Mouse (Mus musculus): ENCODE measurements around the gene Rnf130.
"Not testable (repeated sequence)": the region's sequence is repeated elsewhere in the genome, so short reads cannot be mapped to it uniquely, and the experiment has no call there.

Rnf130 gene

DNA sequence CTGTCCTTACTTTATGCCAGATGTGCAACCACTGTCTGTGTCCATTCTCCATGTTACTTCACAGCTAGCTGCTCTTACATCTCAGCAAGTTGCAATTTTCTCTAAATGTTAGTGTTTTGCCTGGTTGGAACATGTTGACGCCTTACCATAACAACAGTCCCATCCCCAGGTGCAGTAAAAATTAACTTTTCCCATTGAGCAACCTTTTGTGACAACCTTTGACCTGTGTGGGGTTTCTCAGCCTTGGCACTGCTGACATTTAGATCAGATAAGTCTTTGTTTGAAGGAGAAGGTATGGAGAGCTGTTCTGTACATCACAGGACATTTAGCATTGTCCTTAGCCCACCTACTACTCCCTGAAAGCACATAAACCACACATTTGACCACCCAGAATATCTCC lies 64.7 kb downstream of the Rnf130 start:
- no peak for DNase-seq (ENCODE audit: low read depth, low spot score)
- Histone ChIP-seq H3K27me3 (ENCODE audit: control insufficient read depth, insufficient read depth, low read length, poor library complexity, severe bottlenecking) (no peaks in the 10 kb centered on the region), H3K36me3 (ENCODE audit: control insufficient read depth, insufficient read depth, low read length, poor library complexity, severe bottlenecking) (peaks cover 31% of the 10 kb centered on the region; the same call in 1 of the 2 replicates)

GRCm38 (mm10) chr11:50090982-50091675 lies 66.0 kb downstream of the Rnf130 start:
- no peak for DNase-seq (ENCODE audit: low read depth, low spot score)
- peaks cover 32% of the 10 kb centered on the region; the same call in 1 of the 2 replicates for H3K36me3 ChIP-seq (ENCODE audit: control insufficient read depth, insufficient read depth, low read length, poor library complexity, severe bottlenecking)

DNA sequence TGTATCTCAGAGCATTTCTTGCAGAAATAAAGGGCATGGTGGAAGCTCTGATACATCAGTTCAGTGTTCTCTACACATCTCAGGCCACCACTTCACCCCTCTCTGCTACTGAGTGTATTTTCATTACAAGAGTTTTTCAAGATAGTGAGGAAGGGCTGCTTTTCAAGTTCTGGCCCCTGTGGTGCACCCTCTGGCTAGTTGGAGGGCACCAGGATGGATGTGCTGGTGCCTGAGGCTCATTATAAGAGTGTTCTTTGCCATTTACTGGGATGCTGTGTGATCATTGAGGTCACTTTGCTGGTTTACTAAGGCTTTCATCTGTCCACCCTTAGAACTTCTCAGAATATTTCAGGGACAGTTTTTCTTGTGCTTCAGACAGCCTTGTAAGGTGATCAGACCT lies 66.5 kb downstream of the Rnf130 start:
- DNase-seq (ENCODE audit: low read depth, low spot score): no peak
- H3K36me3 ChIP-seq (ENCODE audit: control insufficient read depth, insufficient read depth, low read length, poor library complexity, severe bottlenecking): peaks cover 29% of the 10 kb centered on the region; the same call in 1 of the 2 replicates
- H3K27me3 ChIP-seq (ENCODE audit: control insufficient read depth, insufficient read depth, low read length, poor library complexity, severe bottlenecking): no peaks in the 10 kb centered on the region

More at GRCm38 (mm10) chr11:50090982-50091675, 66.0 kb downstream of the Rnf130 start:
- H3K27me3 ChIP-seq (ENCODE audit: control insufficient read depth, insufficient read depth, low read length, poor library complexity, severe bottlenecking): no peaks in the 10 kb centered on the region

GRCm38 (mm10) chr11:50095661-50096060 lies 70.5 kb downstream of the Rnf130 start:
- peaks cover 13% of the 10 kb centered on the region for H3K36me3 ChIP-seq (ENCODE audit: control insufficient read depth, insufficient read depth, low read length, poor library complexity, severe bottlenecking)
- no peaks in the 10 kb centered on the region for H3K27me3 ChIP-seq (ENCODE audit: control insufficient read depth, insufficient read depth, low read length, poor library complexity, severe bottlenecking)
- no peak for DNase-seq (ENCODE audit: low read depth, low spot score)

GRCm38 (mm10) chr11:50097091-50097490 lies 71.9 kb downstream of the Rnf130 start:
- no peaks in the 10 kb centered on the region for H3K27me3 ChIP-seq (ENCODE audit: control insufficient read depth, insufficient read depth, low read length, poor library complexity, severe bottlenecking)
- DNase-seq (ENCODE audit: low read depth, low spot score): no peak
- H3K36me3 ChIP-seq (ENCODE audit: control insufficient read depth, insufficient read depth, low read length, poor library complexity, severe bottlenecking): peaks cover 10% of the 10 kb centered on the region

- DNase-seq (ENCODE audit: low read depth, low spot score): no peak
- Histone ChIP-seq H3K36me3 (ENCODE audit: control insufficient read depth, insufficient read depth, low read length, poor library complexity, severe bottlenecking) (peaks cover 9% of the 10 kb centered on the region), H3K27me3 (ENCODE audit: control insufficient read depth, insufficient read depth, low read length, poor library complexity, severe bottlenecking) (no peaks in the 10 kb centered on the region)
These were observed 73.9 kb downstream of the Rnf130 start for GRCm38 (mm10) chr11:50098961-50099481.

- Histone ChIP-seq H3K27me3 (ENCODE audit: control insufficient read depth, insufficient read depth, low read length, poor library complexity, severe bottlenecking) (no peaks in the 10 kb centered on the region), H3K36me3 (ENCODE audit: control insufficient read depth, insufficient read depth, low read length, poor library complexity, severe bottlenecking) (peaks cover 8% of the 10 kb centered on the region)
- DNase-seq (ENCODE audit: low read depth, low spot score): no peak
These were observed 74.5 kb downstream of the Rnf130 start for GRCm38 (mm10) chr11:50099692-50100091.

DNA sequence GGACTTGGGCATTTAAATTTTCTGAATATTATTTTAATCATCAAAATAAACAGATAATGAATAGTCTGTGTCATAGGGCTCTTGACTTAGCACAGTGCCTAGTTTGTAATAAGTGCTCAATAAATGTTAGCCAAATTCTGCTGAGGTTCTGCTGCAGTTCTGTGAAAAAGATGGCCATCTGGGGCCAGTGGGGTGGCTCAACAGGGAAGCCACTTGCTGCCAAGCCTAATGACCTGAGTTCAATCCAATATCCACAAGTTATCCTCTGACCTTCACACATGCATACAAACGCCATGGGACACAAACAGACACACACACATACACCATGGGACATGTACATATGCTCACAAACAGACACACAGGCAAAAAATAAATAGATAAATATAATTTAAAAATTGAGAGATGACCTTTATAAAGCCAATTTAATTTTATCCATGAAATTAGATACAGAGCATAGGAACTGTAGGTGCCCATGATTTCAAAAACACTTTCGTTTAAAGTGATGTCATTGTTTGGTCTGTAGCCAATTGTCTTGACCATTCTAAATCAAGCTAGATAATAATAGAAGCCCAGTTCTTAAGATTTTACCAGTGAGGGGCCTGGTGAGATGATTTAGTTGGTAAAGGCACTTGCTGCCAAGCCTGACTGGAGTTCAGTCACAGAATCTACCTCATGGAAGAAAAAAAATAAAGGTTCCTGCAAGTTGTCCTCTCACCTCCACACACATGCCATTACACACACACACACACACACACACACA lies 75.6 kb downstream of the Rnf130 start:
- DNase-seq (ENCODE audit: low read depth, low spot score): no peak
- H3K27me3 ChIP-seq (ENCODE audit: control insufficient read depth, insufficient read depth, low read length, poor library complexity, severe bottlenecking): no peaks in the 10 kb centered on the region
- peaks cover 5% of the 10 kb centered on the region for H3K36me3 ChIP-seq (ENCODE audit: control insufficient read depth, insufficient read depth, low read length, poor library complexity, severe bottlenecking)

DNA sequence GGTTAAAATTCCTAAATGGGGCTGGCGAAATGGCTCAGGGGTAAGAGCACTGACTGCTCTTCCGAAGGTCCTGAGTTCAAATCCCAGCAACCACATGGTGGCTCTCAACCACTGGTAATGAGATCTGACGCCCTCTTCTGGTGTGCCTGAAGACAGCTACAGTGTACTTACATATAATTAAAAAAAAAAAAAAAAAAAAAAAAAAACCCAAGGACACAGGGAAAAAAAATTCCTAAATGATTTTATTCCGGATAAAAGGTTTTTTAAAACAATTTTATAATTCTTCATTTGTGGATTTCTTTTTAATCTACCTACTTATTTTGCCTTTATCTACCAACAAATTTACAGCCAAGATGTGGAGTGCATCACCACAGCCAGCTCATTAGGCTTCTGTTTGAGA lies 76.8 kb downstream of the Rnf130 start:
- not testable (repeated sequence) for DNase-seq (ENCODE audit: low read depth, low spot score); H3K27me3 ChIP-seq (ENCODE audit: control insufficient read depth, insufficient read depth, low read length, poor library complexity, severe bottlenecking); H3K36me3 ChIP-seq (ENCODE audit: control insufficient read depth, insufficient read depth, low read length, poor library complexity, severe bottlenecking)

DNA sequence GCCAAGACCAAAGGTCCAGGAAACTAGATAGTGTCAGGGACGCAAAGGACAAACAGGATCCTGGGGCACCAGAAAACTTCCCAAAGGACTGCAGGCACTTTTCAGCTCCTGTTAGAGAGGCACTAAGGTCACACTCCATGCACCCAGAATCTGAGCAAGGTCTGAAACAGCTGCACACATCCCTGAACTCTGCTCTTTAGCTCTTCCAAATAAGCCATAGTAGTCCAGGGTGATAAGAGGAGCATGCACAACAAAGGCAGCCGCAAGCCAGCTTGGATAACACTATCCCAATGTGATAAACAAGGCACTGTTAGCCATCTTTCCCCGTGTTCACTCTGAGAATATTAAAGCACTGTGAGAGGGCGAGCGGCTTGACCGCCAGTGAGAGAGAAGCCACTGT lies 78.9 kb downstream of the Rnf130 start:
- peaks cover 3% of the 10 kb centered on the region for H3K36me3 ChIP-seq (ENCODE audit: control insufficient read depth, insufficient read depth, low read length, poor library complexity, severe bottlenecking)
- no peak for DNase-seq (ENCODE audit: low read depth, low spot score)
- H3K27me3 ChIP-seq (ENCODE audit: control insufficient read depth, insufficient read depth, low read length, poor library complexity, severe bottlenecking): no peaks in the 10 kb centered on the region

- DNase-seq (ENCODE audit: low read depth, low spot score): no peak
- H3K36me3 ChIP-seq (ENCODE audit: control insufficient read depth, insufficient read depth, low read length, poor library complexity, severe bottlenecking): peaks cover 3% of the 10 kb centered on the region; the same call in 1 of the 2 replicates
- H3K27me3 ChIP-seq (ENCODE audit: control insufficient read depth, insufficient read depth, low read length, poor library complexity, severe bottlenecking): no peaks in the 10 kb centered on the region
These were observed 80.1 kb downstream of the Rnf130 start for GRCm38 (mm10) chr11:50105237-50105636.

DNA sequence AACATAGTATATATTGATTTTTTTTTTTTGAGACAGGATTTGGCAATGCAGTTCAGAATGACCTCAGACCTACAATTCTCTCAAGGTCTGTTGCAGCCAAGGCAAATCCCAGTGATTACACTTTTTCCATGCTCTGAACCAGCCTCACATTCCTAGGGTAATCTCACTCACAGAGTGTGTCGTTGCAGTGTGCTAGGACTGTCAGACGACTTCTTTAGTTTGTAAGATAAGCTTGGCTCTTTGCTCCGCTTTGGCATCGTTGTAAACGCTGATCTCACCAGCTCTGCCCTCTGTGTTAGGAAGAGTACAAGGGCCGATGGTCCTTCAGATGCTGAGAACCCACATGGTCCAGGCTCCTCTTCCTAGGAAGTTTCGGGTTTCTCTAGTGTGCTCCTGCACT lies 80.9 kb downstream of the Rnf130 start:
- no peak for DNase-seq (ENCODE audit: low read depth, low spot score)
- no peaks in the 10 kb centered on the region for H3K27me3 ChIP-seq (ENCODE audit: control insufficient read depth, insufficient read depth, low read length, poor library complexity, severe bottlenecking)
- H3K36me3 ChIP-seq (ENCODE audit: control insufficient read depth, insufficient read depth, low read length, poor library complexity, severe bottlenecking): peaks cover 3% of the 10 kb centered on the region; the same call in 1 of the 2 replicates

GRCm38 (mm10) chr11:50108823-50109244 lies 83.7 kb downstream of the Rnf130 start:
- Histone ChIP-seq H3K27me3 (ENCODE audit: control insufficient read depth, insufficient read depth, low read length, poor library complexity, severe bottlenecking) (no peaks in the 10 kb centered on the region), H3K36me3 (ENCODE audit: control insufficient read depth, insufficient read depth, low read length, poor library complexity, severe bottlenecking) (no peaks in the 10 kb centered on the region; the same call in 1 of the 2 replicates)
- no peak for DNase-seq (ENCODE audit: low read depth, low spot score)

- Histone ChIP-seq H3K36me3 (ENCODE audit: control insufficient read depth, insufficient read depth, low read length, poor library complexity, severe bottlenecking) (no peaks in the 10 kb centered on the region), H3K27me3 (ENCODE audit: control insufficient read depth, insufficient read depth, low read length, poor library complexity, severe bottlenecking) (no peaks in the 10 kb centered on the region)
- peak; percentile 89 for DNase-seq (ENCODE audit: low read depth, low spot score)
These were observed 89.2 kb downstream of the Rnf130 start for GRCm38 (mm10) chr11:50114329-50114728.

- no peak for DNase-seq (ENCODE audit: low read depth, low spot score)
- Histone ChIP-seq H3K36me3 (ENCODE audit: control insufficient read depth, insufficient read depth, low read length, poor library complexity, severe bottlenecking) (no peaks in the 10 kb centered on the region; the same call in 1 of the 2 replicates), H3K27me3 (ENCODE audit: control insufficient read depth, insufficient read depth, low read length, poor library complexity, severe bottlenecking) (no peaks in the 10 kb centered on the region)
These were observed 97.5 kb downstream of the Rnf130 start for GRCm38 (mm10) chr11:50122631-50123081.

All from splenic B cell, adult 2 months (primary cell).